Comparison of ENCODE assay signal across 21 mouse cellular contexts in the genomic region with DNA sequence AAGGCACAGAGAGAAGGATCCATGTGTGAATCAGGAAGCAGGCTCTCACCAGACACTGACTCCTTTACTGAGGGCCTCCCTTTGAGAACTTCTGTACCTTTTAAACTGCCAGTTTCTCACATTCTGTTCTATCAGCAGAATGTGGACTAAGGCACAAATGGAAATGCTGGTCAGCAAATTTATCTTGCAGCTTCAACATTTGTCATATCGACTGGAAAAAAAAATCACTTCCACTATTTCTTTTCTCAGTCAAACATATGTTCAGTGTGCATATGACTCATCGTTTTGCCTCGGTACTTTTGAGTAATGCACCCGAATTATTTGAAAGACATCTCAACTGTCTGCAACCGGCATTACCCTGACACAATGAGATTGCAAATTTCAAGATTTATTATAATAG.
DNase-seq lines count a peak whose midpoint lies in the region.
"Had no signal": no experiment of that assay in that cellular context is flagged by ENCODE, and none has a peak within 500 bp of the region (broad histone marks: within the 10 kb centered on the region; RNA-seq: fewer than 3 reads in every experiment).

No protein-coding gene starts in this region.

- peak; percentile 28 for DNase-seq in cerebellum, adult 9-11 months
- no peak for DNase-seq in cerebellum, postnatal 14 days
- peak; percentile 7 for DNase-seq in left cerebral cortex, adult 11 months (ENCODE audit: low spot score)
- no peak for DNase-seq in left cerebral cortex, postnatal 36 days (ENCODE audit: low spot score in 2 of 2)
- DNase-seq in 3T3-L1 (ENCODE audit: low read depth, low spot score) (peak; percentile 1), 416B (ENCODE audit: low read depth) (peak; percentile 0)
- no peak for DNase-seq in kidney, postnatal 10 days
- DNase-seq: adrenal gland, postnatal 10 days; gastrocnemius, postnatal 14 days; heart, postnatal 14 days; kidney, adult 11 months; kidney, postnatal 36 days; layer of hippocampus, postnatal 36 days; lung, embryonic 14.5 days; lung, postnatal 14 days; midbrain, embryonic 14.5 days; retina, postnatal 1 day; right cerebral cortex, postnatal 25 days; spleen, adult 18-20 months; thymus, adult 18-20 months; thymus, postnatal 36 days had no signal

- intact Hi-C loops in left cerebral cortex, postnatal 36 days (cut with DNase I): no loop called here

Comparison
In these comparisons a context has a peak if more than half of its experiments do, and no peak if none do; other contexts are left out.
1. DNase-seq: peak in cerebellum, adult 9-11 months (single experiment), left cerebral cortex, adult 11 months (single experiment), 3T3-L1 (single experiment) and 416B (single experiment); none in cerebellum, postnatal 14 days (0 of 2), left cerebral cortex, postnatal 36 days (0 of 2) and kidney, postnatal 10 days (single experiment).